Mouse (Mus musculus) liver, embryonic 13.5 days (tissue): Measurements from ENCODE around the gene Ctdsp2. TPM values are rescaled to one million over a fixed set of nuclear protein-coding genes. Genes with fewer than 3 reads are reported as not detected.

Experiments
- ATAC-seq: fragments of 200-750 bp; cut with Nextera tagmentation; 2 replicates; pipeline ENCODE4 v1.8.0; 2017; ENCODE audit warnings: low read depth, mild to moderate bottlenecking, moderate number of reproducible peaks, moderate library complexity
- DNase-seq: peaks from one replicate; pipeline ENCODE4 v3.0.0; 2022
- H3K27ac ChIP-seq: fragments of 300-500 bp; sonication (generic); 2 replicates; pipeline ENCODE4 v1.5.1; 2015; ENCODE audit warnings: moderate library complexity, mild to moderate bottlenecking, inconsistent platforms
- H3K27me3 ChIP-seq: fragments of 300-500 bp; sonication (generic); 2 replicates; pipeline ENCODE4 v1.6.1; 2015; ENCODE audit warnings: mild to moderate bottlenecking, inconsistent platforms
- H3K36me3 ChIP-seq: fragments of 300-500 bp; sonication (generic); 2 replicates; pipeline ENCODE4 v1.6.1; 2015; ENCODE audit warnings: mild to moderate bottlenecking, inconsistent platforms
- H3K4me1 ChIP-seq: fragments of 300-500 bp; sonication (generic); replicated peaks from 2 replicates; pipeline ENCODE4 v1.6.1; 2015; ENCODE audit warnings: inconsistent platforms
- H3K4me2 ChIP-seq: fragments of 300-500 bp; sonication (generic); 2 replicates; pipeline ENCODE4 v1.6.1; 2015; ENCODE audit warnings: inconsistent platforms, mild to moderate bottlenecking, moderate library complexity
- H3K4me3 ChIP-seq: fragments of 300-500 bp; sonication (generic); replicated peaks from 2 replicates; pipeline ENCODE4 v1.5.1; 2015; ENCODE audit warnings: mild to moderate bottlenecking, inconsistent platforms
- H3K9ac ChIP-seq: fragments of 300-500 bp; sonication (generic); 2 replicates; pipeline ENCODE4 v1.6.1; 2015; ENCODE audit warnings: mild to moderate bottlenecking, inconsistent platforms
- H3K9me3 ChIP-seq: fragments of 300-500 bp; sonication (generic); replicated peaks from 2 replicates; pipeline ENCODE4 v1.6.1; 2016; ENCODE audit warnings: inconsistent platforms
- WGBS: fragments of 180-500 bp; shearing (Covaris S2); methylation state at CpG from one replicate; pipeline ENCODE4 v1.1.7; 2015; ENCODE audit not compliant: insufficient replicate concordance; 5-methylcytosine and 5-hydroxymethylcytosine counted together
- polyA plus RNA-seq: library from polyadenylated mRNA; unstranded; fragments of >200 nt; fragmentation: Nextera tagmentation; extraction: Ambion mirVana; gene quantifications from 2 replicates; pipeline ENCODE4 v1.2.1, GENCODE M21; 2015

The Ctdsp2 gene
- polyA plus RNA-seq, 1 experiment from 2014 or later: 9.9 TPM

- Histone ChIP-seq H3K27me3 (no peaks in the 10 kb centered on the region), H3K27ac (peak within 1 kb of the TSS; percentile 50), H3K36me3 (peaks cover 38% of the 10 kb centered on the region), H3K4me1 (peaks cover 13% of the 10 kb centered on the region), H3K4me3 (peak within 1 kb of the TSS; percentile 90), H3K9me3 (no peaks in the 10 kb centered on the region), H3K4me2 (peak within 1 kb of the TSS; percentile 97), H3K9ac (peak within 1 kb of the TSS; percentile 92)
- ATAC-seq: peak; percentile 86
- peak; percentile 82 for DNase-seq
- 6% methylated on average over 55 of the region's 56 CpGs for whole genome bisulfite sequencing
These were observed 52.1 kb downstream of the Ctdsp2 start, which contains the start of gene Tsfm for GRCm38 (mm10) chr10:127030336-127031296. Tsfm (minus strand) TSS chr10:127030840.

- Histone ChIP-seq H3K9ac (no peak overlapping the region), H3K27ac (no peak overlapping the region), H3K36me3 (peaks cover 11% of the 10 kb centered on the region), H3K9me3 (no peaks in the 10 kb centered on the region), H3K4me3 (no peak overlapping the region), H3K4me1 (peaks cover 13% of the 10 kb centered on the region), H3K4me2 (no peak overlapping the region), H3K27me3 (peaks cover 18% of the 10 kb centered on the region)
- DNase-seq (no peak), ATAC-seq (no peak)
- 59% methylated on average over 8 of the region's 8 CpGs for WGBS
These were observed 54.8 kb downstream of the Ctdsp2 start for GRCm38 (mm10) chr10:127033301-127033741.

- H3K4me1 ChIP-seq: peaks cover 8% of the 10 kb centered on the region
- ATAC-seq (no peak), DNase-seq (no peak)
- peaks cover 48% of the 10 kb centered on the region for H3K27me3 ChIP-seq
- H3K36me3 ChIP-seq: no peaks in the 10 kb centered on the region
- no peak overlapping the region for H3K9ac ChIP-seq
- H3K4me3 ChIP-seq: no peak overlapping the region
- H3K9me3 ChIP-seq: no peaks in the 10 kb centered on the region
- WGBS: 71% methylated on average over 12 of the region's 12 CpGs
- no peak overlapping the region for H3K4me2 ChIP-seq
- H3K27ac ChIP-seq: no peak overlapping the region
These were observed 57.8 kb downstream of the Ctdsp2 start for GRCm38 (mm10) chr10:127036273-127036672.

- no peak overlapping the region for H3K4me2 ChIP-seq
- no peaks in the 10 kb centered on the region for H3K36me3 ChIP-seq
- H3K9ac ChIP-seq: no peak overlapping the region
- no peak overlapping the region for H3K4me3 ChIP-seq
- WGBS: 64% methylated on average over 12 of the region's 12 CpGs
- peaks cover 52% of the 10 kb centered on the region for H3K27me3 ChIP-seq
- no peak for DNase-seq
- H3K27ac ChIP-seq: no peak overlapping the region
- no peaks in the 10 kb centered on the region for H3K9me3 ChIP-seq
- no peak for ATAC-seq
- H3K4me1 ChIP-seq: peaks cover 21% of the 10 kb centered on the region
These were observed 59.1 kb downstream of the Ctdsp2 start for GRCm38 (mm10) chr10:127037641-127038040.

GRCm38 (mm10) chr10:127040569-127041214 is 62.2 kb downstream of the Ctdsp2 start:
- Histone ChIP-seq H3K4me1 (peaks cover 28% of the 10 kb centered on the region), H3K27ac (no peak overlapping the region), H3K9ac (peak overlapping the region; percentile 70), H3K36me3 (peaks cover 23% of the 10 kb centered on the region), H3K4me3 (peak overlapping the region; percentile 78), H3K9me3 (no peaks in the 10 kb centered on the region), H3K4me2 (peak overlapping the region; percentile 94), H3K27me3 (peaks cover 52% of the 10 kb centered on the region)
- no peak for ATAC-seq
- DNase-seq: no peak
- WGBS: 3% methylated on average over 20 of the region's 20 CpGs

- ATAC-seq: peak; percentile 50
- H3K4me3 ChIP-seq: peak within 1 kb of the TSS; percentile 78
- no peak within 1 kb of the TSS; the same call in 1 of the 2 replicates for H3K27ac ChIP-seq
These were observed 62.8 kb downstream of the Ctdsp2 start, which contains the start of the genes Mettl1 and Eef1akmt3 for GRCm38 (mm10) chr10:127041274-127041766. Mettl1 (plus strand) TSS chr10:127041414. Eef1akmt3 (minus strand) TSS chr10:127041513.

GRCm38 (mm10) chr10:127041774-127042338 is 63.3 kb downstream of the Ctdsp2 start:
- H3K4me2 ChIP-seq: peak overlapping the region; percentile 94
- peaks cover 28% of the 10 kb centered on the region for H3K4me1 ChIP-seq
- H3K9ac ChIP-seq: peak overlapping the region; percentile 70
- H3K9me3 ChIP-seq: no peaks in the 10 kb centered on the region
- H3K27ac ChIP-seq: no peak overlapping the region; the same call in 1 of the 2 replicates
- peak overlapping the region; percentile 78 for H3K4me3 ChIP-seq
- H3K36me3 ChIP-seq: peaks cover 23% of the 10 kb centered on the region
- under 1% methylated on average over 44 of the region's 44 CpGs for WGBS
- DNase-seq: peak; percentile 78
- peak; percentile 78 for ATAC-seq
- H3K27me3 ChIP-seq: peaks cover 43% of the 10 kb centered on the region

More at GRCm38 (mm10) chr10:127041274-127041766, 62.8 kb downstream of the Ctdsp2 start, which contains the start of the genes Mettl1 and Eef1akmt3:
- Histone ChIP-seq H3K9ac (peak within 1 kb of the TSS; percentile 70), H3K4me2 (peak within 1 kb of the TSS; percentile 94), H3K27me3 (peaks cover 48% of the 10 kb centered on the region), H3K36me3 (peaks cover 23% of the 10 kb centered on the region), H3K9me3 (no peaks in the 10 kb centered on the region), H3K4me1 (peaks cover 28% of the 10 kb centered on the region)
- WGBS: under 1% methylated on average over 28 of the region's 28 CpGs
- peak; percentile 28 for DNase-seq

GRCm38 (mm10) chr10:127042468-127043115 is 64.1 kb downstream of the Ctdsp2 start:
- no peak for DNase-seq
- peaks cover 42% of the 10 kb centered on the region for H3K27me3 ChIP-seq
- 11% methylated on average over 5 of the region's 5 CpGs for WGBS
- H3K27ac ChIP-seq: no peak overlapping the region
- H3K9ac ChIP-seq: peak overlapping the region; percentile 70
- H3K4me1 ChIP-seq: peaks cover 28% of the 10 kb centered on the region
- ATAC-seq: no peak
- no peaks in the 10 kb centered on the region for H3K9me3 ChIP-seq
- H3K4me3 ChIP-seq: peak overlapping the region; percentile 78
- peak overlapping the region; percentile 94 for H3K4me2 ChIP-seq
- peaks cover 23% of the 10 kb centered on the region for H3K36me3 ChIP-seq

- H3K27ac ChIP-seq: no peak overlapping the region
- H3K4me2 ChIP-seq: peak overlapping the region; percentile 94
- no peak overlapping the region; the same call in 1 of the 2 replicates for H3K4me3 ChIP-seq
- ATAC-seq (no peak), DNase-seq (no peak)
- H3K9ac ChIP-seq: peak overlapping the region; percentile 70; the same call in 1 of the 2 replicates
- H3K4me1 ChIP-seq: peaks cover 28% of the 10 kb centered on the region
- no peaks in the 10 kb centered on the region for H3K9me3 ChIP-seq
- peaks cover 44% of the 10 kb centered on the region for H3K27me3 ChIP-seq
- WGBS: 81% methylated on average over 6 of the region's 6 CpGs
- H3K36me3 ChIP-seq: peaks cover 23% of the 10 kb centered on the region
These were observed 64.7 kb downstream of the Ctdsp2 start for GRCm38 (mm10) chr10:127043187-127043586.

GRCm38 (mm10) chr10:127047954-127048353 is 69.4 kb downstream of the Ctdsp2 start, which contains the start of gene Cyp27b1:
Cyp27b1 (plus strand) TSS chr10:127048250.
- Histone ChIP-seq H3K27ac (no peak within 1 kb of the TSS), H3K4me2 (0 out of 2 replicates have a peak within 1 kb of the TSS, but pooled peaks have one; percentile 26), H3K4me3 (peak within 1 kb of the TSS; percentile 18; the same call in 1 of the 2 replicates), H3K9ac (no peak within 1 kb of the TSS), H3K4me1 (peaks cover 14% of the 10 kb centered on the region), H3K27me3 (peaks cover 57% of the 10 kb centered on the region), H3K36me3 (peaks cover 23% of the 10 kb centered on the region), H3K9me3 (no peaks in the 10 kb centered on the region)
- no peak for ATAC-seq
- no peak for DNase-seq
- 34% methylated on average over 5 of the region's 5 CpGs for WGBS
